20 mouse cellular contexts compared by ENCODE assay signal in genomic region chr16:24198291-24198690, GRCm38 (mm10).
A peak's percentile ranks its signal among the peaks of the same experiment; 100 is the strongest.
DNase-seq lines count a peak whose midpoint lies in the region; ATAC-seq and TF ChIP-seq lines count a peak whose summit lies in the region.
"Had no signal": no experiment of that assay in that cellular context is flagged by ENCODE, and none has a peak within 500 bp of the region (broad histone marks: within the 10 kb centered on the region; RNA-seq: fewer than 3 reads in every experiment).

No protein-coding gene starts in this region.

- no peak for ATAC-seq in liver, postnatal 0 days
- ATAC-seq in liver, embryonic 12.5 days: no peak
- ATAC-seq: forebrain, embryonic 14.5 days; hindbrain, embryonic 16.5 days; inflammation-experienced regulatory T-cells, adult 6 months; intestine, postnatal 0 days had no signal

- peak; percentile 44 for DNase-seq in adrenal gland, postnatal 10 days
- no peak for DNase-seq in adrenal gland, postnatal 25 days
- no peak for DNase-seq in liver, postnatal 0 days
- no peak for DNase-seq in spleen, adult 18-20 months
- DNase-seq: cerebellum, adult 18-20 months; cerebellum, postnatal 10 days; heart, adult 18-20 months; heart, postnatal 10 days; heart, postnatal 4 days had no signal

- no peaks in the 10 kb centered on the region for H3K9me3 ChIP-seq in liver, postnatal 0 days (ENCODE audit: low read length)
- H3K9me3 ChIP-seq in liver, embryonic 12.5 days (replicated peaks): no peaks in the 10 kb centered on the region
- H3K9me3 ChIP-seq: embryonic facial prominence, embryonic 10.5 days; forebrain, embryonic 10.5 days; heart, embryonic 10.5 days; hindbrain, embryonic 12.5 days had no signal

- TF ChIP-seq CTCF in liver, postnatal 0 days (IDR thresholded peaks at IDR 0.05; ENCODE audit: low read depth): no peak

- H3K27me3 ChIP-seq in liver, postnatal 0 days (ENCODE audit: insufficient read depth, low read length): no peaks in the 10 kb centered on the region
- H3K27me3 ChIP-seq in liver, embryonic 12.5 days (replicated peaks): no peaks in the 10 kb centered on the region
- H3K27me3 ChIP-seq: hindbrain, embryonic 12.5 days had no signal

- TF ChIP-seq EP300 in liver, postnatal 0 days (IDR thresholded peaks at IDR 0.05; ENCODE audit: low read depth): no peak

- no peak overlapping the region for H3K4me3 ChIP-seq in liver, postnatal 0 days (ENCODE audit: low read depth, low read length)
- no peak overlapping the region for H3K4me3 ChIP-seq in liver, embryonic 12.5 days
- no peak overlapping the region for H3K4me3 ChIP-seq in brown adipose tissue, adult 24 weeks (ENCODE audit: insufficient read depth, low read depth, low read length)
- H3K4me3 ChIP-seq: embryonic facial prominence, embryonic 10.5 days; erythroblast, embryonic 14.5 days; forebrain, embryonic 10.5 days; heart, embryonic 10.5 days; hindbrain, embryonic 12.5 days had no signal

- peaks cover 30% of the 10 kb centered on the region for H3K4me1 ChIP-seq in liver, postnatal 0 days (ENCODE audit: insufficient read depth)
- no peaks in the 10 kb centered on the region for H3K4me1 ChIP-seq in liver, embryonic 12.5 days
- peaks cover 11% of the 10 kb centered on the region for H3K4me1 ChIP-seq in brown adipose tissue, adult 24 weeks (ENCODE audit: control insufficient read depth, insufficient read depth, insufficient read length, low read length)
- H3K4me1 ChIP-seq: forebrain, embryonic 10.5 days; hindbrain, embryonic 12.5 days had no signal

- H3K9ac ChIP-seq in liver, postnatal 0 days (replicated peaks): no peak overlapping the region
- no peak overlapping the region for H3K9ac ChIP-seq in liver, embryonic 12.5 days
- H3K9ac ChIP-seq: hindbrain, embryonic 12.5 days had no signal

- peak overlapping the region; percentile 93 for H3K27ac ChIP-seq in liver, postnatal 0 days (ENCODE audit: low read depth)
- H3K27ac ChIP-seq in liver, embryonic 12.5 days: no peak overlapping the region
- H3K27ac ChIP-seq in brown adipose tissue, adult 24 weeks (replicated peaks; ENCODE audit: low read depth, low read length): peak overlapping the region; percentile 18; the same call in 1 of the 2 replicates
- H3K27ac ChIP-seq: embryonic facial prominence, embryonic 10.5 days; forebrain, embryonic 10.5 days; heart, embryonic 10.5 days; hindbrain, embryonic 12.5 days had no signal

- H3K36me3 ChIP-seq in liver, postnatal 0 days (replicated peaks; ENCODE audit: insufficient read depth, low read length): no peaks in the 10 kb centered on the region
- no peaks in the 10 kb centered on the region for H3K36me3 ChIP-seq in liver, embryonic 12.5 days
- H3K36me3 ChIP-seq: embryonic facial prominence, embryonic 10.5 days; forebrain, embryonic 10.5 days; heart, embryonic 10.5 days; hindbrain, embryonic 12.5 days had no signal

- H3K4me2 ChIP-seq in liver, postnatal 0 days (ENCODE audit: low read depth, low read length): peak overlapping the region; percentile 33; the same call in 1 of the 2 replicates
- H3K4me2 ChIP-seq in liver, embryonic 12.5 days: no peak overlapping the region
- H3K4me2 ChIP-seq: hindbrain, embryonic 12.5 days had no signal
